Mouse (Mus musculus): Measurements from ENCODE around the gene Sccpdh.

Sccpdh gene

DNA sequence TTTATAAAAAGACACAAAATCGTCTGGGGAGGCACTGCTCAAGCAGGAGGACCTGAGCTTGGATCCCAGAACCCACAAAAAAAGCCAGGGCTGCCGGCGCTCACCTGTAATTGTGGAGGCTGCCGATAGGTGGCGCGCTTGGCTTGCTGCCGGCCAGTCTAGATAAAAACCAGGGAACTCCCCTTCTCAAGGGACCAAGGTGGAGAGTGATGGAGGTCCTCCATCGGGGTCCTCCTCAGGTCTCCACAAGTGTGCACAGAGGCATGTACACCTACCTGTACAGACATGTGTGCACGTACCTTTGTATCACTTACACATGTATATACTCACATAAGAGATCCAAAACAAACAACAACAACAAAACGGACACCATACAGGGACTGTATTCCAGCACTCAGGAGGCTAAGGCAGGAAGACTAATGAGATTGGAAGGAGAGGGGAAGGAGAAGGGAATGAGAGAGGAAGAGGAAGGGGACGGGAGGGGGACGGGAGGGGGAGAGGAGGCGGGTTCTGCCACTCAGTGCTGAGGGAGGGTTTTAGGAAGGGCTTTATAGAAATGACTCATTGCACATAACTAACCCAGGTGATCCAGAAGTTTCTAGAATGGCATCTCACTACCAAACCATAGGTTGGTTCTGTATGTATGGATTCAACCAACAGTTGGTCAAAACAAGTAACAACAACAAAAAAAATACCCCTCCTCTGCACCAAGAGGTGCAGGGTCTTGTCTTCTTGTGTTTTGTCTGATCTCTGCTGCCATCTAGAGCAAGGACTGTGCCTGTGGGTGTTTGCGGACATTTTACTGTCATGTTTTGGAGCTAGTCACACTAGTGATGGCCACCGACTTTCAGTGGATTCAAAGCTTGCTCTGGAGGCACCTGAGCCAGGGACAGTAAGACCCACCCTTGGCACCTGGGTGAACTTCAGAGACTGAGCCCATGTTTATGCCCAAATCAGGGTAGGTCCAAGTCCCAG, 66.8 kb downstream of the Sccpdh start:
- peak; percentile 45 to 47 for DNase-seq (ENCODE audit: low spot score in 2 of 2)

- DNase-seq (ENCODE audit: low spot score in 2 of 2), result no peak
Observed at GRCm38 (mm10) chr1:179736483-179736882, 68.5 kb downstream of the Sccpdh start.
